Mouse (Mus musculus) liver, embryonic 14.5 days (tissue): ENCODE measurements around the gene Krtap3-3.

ENCODE experiments used
- CTCF ChIP-seq: IDR thresholded peaks from 2 replicates; pipeline ENCODE4 v1.5.1; 2016; ENCODE audit warnings: antibody characterized with exemption, low read depth, control low read depth
- EP300 ChIP-seq: IDR thresholded peaks from 2 replicates; pipeline ENCODE4 v1.6.1; 2016; ENCODE audit warnings: antibody characterized with exemption, low read depth

DNA sequence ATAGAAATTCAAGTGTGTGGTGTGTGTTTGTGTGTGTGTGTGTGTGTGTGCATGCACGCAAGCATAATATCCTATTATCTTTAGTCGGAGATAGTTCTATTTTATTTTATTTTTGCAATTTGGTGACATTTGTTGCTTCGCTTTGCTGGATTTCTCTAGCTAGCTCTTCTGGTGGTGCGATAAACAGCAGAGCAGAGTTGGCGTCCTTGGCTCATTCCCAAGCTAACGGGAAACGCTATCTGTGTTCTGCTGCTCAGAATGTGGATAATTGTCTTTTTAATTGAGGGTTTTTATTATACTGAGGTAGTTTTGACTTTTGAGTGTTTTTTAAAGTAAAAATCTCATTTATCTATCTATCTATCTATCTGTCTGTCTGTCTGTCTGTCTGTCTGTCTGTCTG lies 34.4 kb upstream of the Krtap3-3 start:
- TF ChIP-seq CTCF (no peak), EP300 (no peak)
